8 mouse cellular contexts compared by ENCODE assay signal in the genomic region with DNA sequence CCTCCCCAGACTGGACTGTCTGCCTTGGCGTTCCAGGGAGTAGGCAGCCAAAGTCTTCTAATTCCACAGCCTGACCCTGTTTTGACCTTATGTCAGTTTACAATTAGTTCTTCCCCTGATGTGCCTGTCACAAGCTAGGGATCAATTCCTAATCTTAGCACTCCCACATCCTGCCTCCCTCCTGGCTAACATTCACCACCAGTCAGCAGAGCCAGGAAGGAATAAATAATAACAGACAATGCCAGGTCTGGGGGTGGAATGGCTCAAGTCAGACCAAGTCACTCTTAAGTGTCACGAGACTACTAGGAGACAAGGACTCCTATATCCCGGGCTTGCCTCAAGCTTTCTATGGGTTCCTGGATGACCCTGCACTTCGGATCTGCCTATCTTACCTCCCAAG. TPM values are rescaled to one million over a fixed set of nuclear protein-coding genes. Genes with fewer than 3 reads are reported as not detected.
DNase-seq lines count a peak whose midpoint lies in the region; ATAC-seq and TF ChIP-seq lines count a peak whose summit lies in the region.

No protein-coding gene starts in this region.

- DNase-seq in cerebellum, adult 11 months: peak; percentile 20
- peak; percentile 71 for DNase-seq in lung, postnatal 25 days (ENCODE audit: low spot score)
- DNase-seq in urinary bladder, postnatal 14 days (ENCODE audit: low spot score): no peak
- no peak for DNase-seq in thymus, adult 2 months

- no peak overlapping the region for H3K27ac ChIP-seq in embryonic facial prominence, embryonic 12.5 days
- H3K27ac ChIP-seq in intestine, embryonic 16.5 days (ENCODE audit: low read length): no peak overlapping the region
- no peak overlapping the region for H3K27ac ChIP-seq in thymus, adult 2 months (ENCODE audit: control insufficient read depth, insufficient read depth, low read length)

- 13% methylated on average over 4 of the region's 4 CpGs for WGBS in embryonic facial prominence, embryonic 12.5 days
- WGBS in intestine, embryonic 16.5 days: 21% methylated on average over 4 of the region's 4 CpGs
- 41% methylated on average over 4 of the region's 4 CpGs for WGBS in thymus, adult 2 months

- H3K4me1 ChIP-seq in embryonic facial prominence, embryonic 12.5 days: peaks cover 32% of the 10 kb centered on the region
- H3K4me1 ChIP-seq in intestine, embryonic 16.5 days (ENCODE audit: control insufficient read depth, insufficient read depth, low read length): peaks cover 31% of the 10 kb centered on the region
- peaks cover 22% of the 10 kb centered on the region for H3K4me1 ChIP-seq in thymus, adult 2 months (replicated peaks; ENCODE audit: control insufficient read depth, insufficient read depth, low read length)

- no peak for ATAC-seq in cerebellum, adult (ENCODE audit: insufficient number of reproducible peaks, low FRiP score, low TSS enrichment)
- ATAC-seq in embryonic facial prominence, embryonic 12.5 days (ENCODE audit: insufficient number of reproducible peaks, insufficient read depth, low FRiP score, low TSS enrichment): no peak
- ATAC-seq in intestine, embryonic 16.5 days: no peak
- no peak for ATAC-seq in megakaryocyte-erythroid progenitor cell, adult 5-6 weeks (replicated peaks; ENCODE audit: low FRiP score, low TSS enrichment, poor library complexity, severe bottlenecking)

- H3K27me3 ChIP-seq in embryonic facial prominence, embryonic 12.5 days: no peaks in the 10 kb centered on the region
- no peaks in the 10 kb centered on the region for H3K27me3 ChIP-seq in intestine, embryonic 16.5 days (replicated peaks; ENCODE audit: control insufficient read depth, insufficient read depth, low read length)
- no peaks in the 10 kb centered on the region for H3K27me3 ChIP-seq in thymus, adult 2 months (ENCODE audit: control insufficient read depth, insufficient read depth, low read length)

- H3K9ac ChIP-seq in embryonic facial prominence, embryonic 12.5 days: no peak overlapping the region
- no peak overlapping the region for H3K9ac ChIP-seq in intestine, embryonic 16.5 days (ENCODE audit: low read depth, low read length)

- no peaks in the 10 kb centered on the region for H3K36me3 ChIP-seq in embryonic facial prominence, embryonic 12.5 days
- H3K36me3 ChIP-seq in intestine, embryonic 16.5 days (ENCODE audit: control insufficient read depth, insufficient read depth, low read length): no peaks in the 10 kb centered on the region
- H3K36me3 ChIP-seq in thymus, adult 2 months (ENCODE audit: control insufficient read depth, insufficient read depth, low read length): no peaks in the 10 kb centered on the region

- H3K4me2 ChIP-seq in embryonic facial prominence, embryonic 12.5 days (replicated peaks): peak overlapping the region; percentile 71
- H3K4me2 ChIP-seq in intestine, embryonic 16.5 days (ENCODE audit: low read depth, low read length): peak overlapping the region; percentile 83; the same call in 1 of the 2 replicates

- H3K4me3 ChIP-seq in embryonic facial prominence, embryonic 12.5 days: peak overlapping the region; percentile 79; the same call in 1 of the 2 replicates
- peak overlapping the region; percentile 80; the same call in 1 of the 2 replicates for H3K4me3 ChIP-seq in intestine, embryonic 16.5 days (ENCODE audit: low read length)
- H3K4me3 ChIP-seq in thymus, adult 2 months (ENCODE audit: control insufficient read depth, insufficient read depth, low read length): no peak overlapping the region

- no peaks in the 10 kb centered on the region for H3K9me3 ChIP-seq in embryonic facial prominence, embryonic 12.5 days
- no peaks in the 10 kb centered on the region for H3K9me3 ChIP-seq in intestine, embryonic 16.5 days (ENCODE audit: control insufficient read depth, low read length)

- TF ChIP-seq CTCF in thymus, adult 2 months (IDR thresholded peaks at IDR 0.05; ENCODE audit: borderline replicate concordance, control insufficient read depth, extremely low read depth, insufficient read depth, low read length, poor library complexity): no peak

- no peak for TF ChIP-seq POLR2A in thymus, adult 2 months (IDR thresholded peaks at IDR 0.05; ENCODE audit: control insufficient read depth, extremely low read depth, insufficient read depth, low read length, poor library complexity)

RNA-seq across cellular contexts. Expression of a gene that starts 20.8 kb away (rescaled TPM):
- 8.0 and 8.8 TPM in 2 replicates for polyA plus RNA-seq in embryonic facial prominence, embryonic 12.5 days (2016; fragmentation: Nextera tagmentation; extraction: Ambion mirVana)
- 8.5 and 9.6 TPM in 2 replicates for polyA plus RNA-seq in intestine, embryonic 16.5 days (2015; fragmentation: Nextera tagmentation; extraction: Ambion mirVana)
- total RNA-seq in megakaryocyte-erythroid progenitor cell, adult 5-6 weeks (2014; fragmentation: Nextera tagmentation): 47.6 and 62.3 TPM in 2 replicates
- 22.4 and 29.3 TPM in 2 replicates for total RNA-seq in megakaryocyte-erythroid progenitor cell, adult 5-6 weeks (2017)
- polyA plus RNA-seq in thymus, adult 2 months (2012; rRNA removed): 24.2 and 24.3 TPM in 2 replicates

Comparison
In these comparisons a context has a peak if more than half of its experiments do, and no peak if none do; other contexts are left out.
1. DNase-seq: peak in cerebellum, adult 11 months (single experiment) and lung, postnatal 25 days (single experiment); none in urinary bladder, postnatal 14 days (single experiment) and thymus, adult 2 months (single experiment).